Mouse (Mus musculus): Measurements from ENCODE around the gene Odr4.

DNA sequence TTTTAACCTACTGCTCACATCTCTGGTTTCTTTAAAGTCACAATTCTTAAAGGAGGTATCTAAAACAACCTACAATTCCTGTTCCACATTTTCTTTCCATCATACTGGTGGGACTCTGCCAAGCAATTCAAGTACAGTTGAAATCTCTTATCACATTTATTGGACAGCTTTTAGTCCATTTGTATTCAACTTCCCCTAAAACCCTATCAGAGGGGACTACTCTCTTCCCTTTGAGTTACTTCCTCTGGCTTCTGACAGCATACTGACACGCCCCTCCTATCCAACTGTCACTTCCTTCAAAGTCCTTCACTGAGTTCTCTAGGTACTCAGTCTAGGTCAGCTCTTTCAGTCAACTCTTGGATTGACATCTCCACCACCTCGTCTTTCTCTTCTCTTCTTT is 57.8 kb downstream of the Odr4 start:
- TF ChIP-seq CTCF (IDR thresholded peaks at IDR 0.05; ENCODE audit: insufficient read depth, low read length) (no peak), POLR2A (IDR thresholded peaks at IDR 0.05; ENCODE audit: borderline replicate concordance, extremely low read depth, low read depth, low read length) (no peak)
